Mouse (Mus musculus): ENCODE results near the gene Col6a3. TPM values are rescaled to one million over a fixed set of nuclear protein-coding genes. Genes with fewer than 3 reads are reported as not detected.

Gene Col6a3
- polyA plus RNA-seq, 1 experiment from 2014 or later: 81.8 TPM

- Histone ChIP-seq H3K27ac (no peak overlapping the region), H3K4me3 (no peak overlapping the region), H3K36me3 (no peaks in the 10 kb centered on the region), H3K4me1 (peaks cover 33% of the 10 kb centered on the region), H3K9me3 (no peaks in the 10 kb centered on the region), H3K27me3 (no peaks in the 10 kb centered on the region), H3K4me2 (no peak overlapping the region), H3K9ac (no peak overlapping the region)
- no peak for ATAC-seq (ENCODE audit: borderline replicate concordance, extremely low read depth, low FRiP score, low TSS enrichment)
- 50% methylated on average over 8 of the region's 8 CpGs for WGBS
Observed at GRCm38 (mm10) chr1:90750169-90750568, 93.6 kb downstream of the Col6a3 start.

GRCm38 (mm10) chr1:90748544-90748943, 95.2 kb downstream of the Col6a3 start:
- no peak overlapping the region for H3K4me3 ChIP-seq
- no peaks in the 10 kb centered on the region for H3K9me3 ChIP-seq
- 66% methylated on average over 4 of the region's 4 CpGs for WGBS
- no peaks in the 10 kb centered on the region for H3K27me3 ChIP-seq
- H3K27ac ChIP-seq: no peak overlapping the region
- no peak overlapping the region for H3K4me2 ChIP-seq
- H3K4me1 ChIP-seq: peaks cover 29% of the 10 kb centered on the region
- no peaks in the 10 kb centered on the region for H3K36me3 ChIP-seq
- no peak overlapping the region for H3K9ac ChIP-seq
- ATAC-seq (ENCODE audit: borderline replicate concordance, extremely low read depth, low FRiP score, low TSS enrichment): no peak

- WGBS: 6% methylated on average over 14 of the region's 14 CpGs
- Histone ChIP-seq H3K4me1 (peaks cover 15% of the 10 kb centered on the region), H3K36me3 (no peaks in the 10 kb centered on the region), H3K9me3 (no peaks in the 10 kb centered on the region), H3K9ac (no peak overlapping the region), H3K4me3 (peak overlapping the region; percentile 24), H3K27ac (peak overlapping the region; percentile 24), H3K4me2 (peak overlapping the region; percentile 49), H3K27me3 (no peaks in the 10 kb centered on the region)
- ATAC-seq (ENCODE audit: borderline replicate concordance, extremely low read depth, low FRiP score, low TSS enrichment): peak; percentile 93
Observed at GRCm38 (mm10) chr1:90743941-90744386, 99.8 kb downstream of the Col6a3 start.

GRCm38 (mm10) chr1:90743445-90743844, 100.3 kb downstream of the Col6a3 start:
- H3K27me3 ChIP-seq: no peaks in the 10 kb centered on the region
- no peak overlapping the region for H3K9ac ChIP-seq
- H3K27ac ChIP-seq: peak overlapping the region; percentile 24
- 65% methylated on average over 1 of the region's 1 CpGs for WGBS
- no peak overlapping the region for H3K4me3 ChIP-seq
- H3K9me3 ChIP-seq: no peaks in the 10 kb centered on the region
- peaks cover 15% of the 10 kb centered on the region for H3K4me1 ChIP-seq
- no peak for ATAC-seq (ENCODE audit: borderline replicate concordance, extremely low read depth, low FRiP score, low TSS enrichment)
- no peaks in the 10 kb centered on the region for H3K36me3 ChIP-seq
- H3K4me2 ChIP-seq: no peak overlapping the region

GRCm38 (mm10) chr1:90742641-90743040, 101.1 kb downstream of the Col6a3 start:
- WGBS: 79% methylated on average over 7 of the region's 7 CpGs
- H3K4me1 ChIP-seq: peaks cover 15% of the 10 kb centered on the region
- H3K36me3 ChIP-seq: no peaks in the 10 kb centered on the region
- H3K4me3 ChIP-seq: no peak overlapping the region
- H3K27me3 ChIP-seq: no peaks in the 10 kb centered on the region
- H3K9me3 ChIP-seq: no peaks in the 10 kb centered on the region
- no peak for ATAC-seq (ENCODE audit: borderline replicate concordance, extremely low read depth, low FRiP score, low TSS enrichment)
- no peak overlapping the region for H3K27ac ChIP-seq
- H3K4me2 ChIP-seq: no peak overlapping the region
- no peak overlapping the region for H3K9ac ChIP-seq

- H3K27ac ChIP-seq: no peak overlapping the region
- H3K36me3 ChIP-seq: no peaks in the 10 kb centered on the region
- no peak overlapping the region for H3K9ac ChIP-seq
- ATAC-seq (ENCODE audit: borderline replicate concordance, extremely low read depth, low FRiP score, low TSS enrichment): no peak
- peaks cover 13% of the 10 kb centered on the region for H3K4me1 ChIP-seq
- no peak overlapping the region for H3K4me2 ChIP-seq
- H3K27me3 ChIP-seq: no peaks in the 10 kb centered on the region
- H3K9me3 ChIP-seq: no peaks in the 10 kb centered on the region
- 77% methylated on average over 11 of the region's 11 CpGs for WGBS
- no peak overlapping the region for H3K4me3 ChIP-seq
Observed at GRCm38 (mm10) chr1:90740216-90741170, 103.3 kb downstream of the Col6a3 start.

- H3K4me1 ChIP-seq: peaks cover 16% of the 10 kb centered on the region
- H3K36me3 ChIP-seq: no peaks in the 10 kb centered on the region
- no peaks in the 10 kb centered on the region for H3K27me3 ChIP-seq
- H3K9ac ChIP-seq: no peak overlapping the region
- H3K4me3 ChIP-seq: no peak overlapping the region
- no peak for ATAC-seq (ENCODE audit: borderline replicate concordance, extremely low read depth, low FRiP score, low TSS enrichment)
- H3K9me3 ChIP-seq: no peaks in the 10 kb centered on the region
- H3K4me2 ChIP-seq: no peak overlapping the region
- no peak overlapping the region for H3K27ac ChIP-seq
- WGBS: 88% methylated on average over 2 of the region's 2 CpGs
Observed at GRCm38 (mm10) chr1:90738913-90739312, 104.9 kb downstream of the Col6a3 start.

GRCm38 (mm10) chr1:90729466-90729865, 114.3 kb downstream of the Col6a3 start:
- Histone ChIP-seq H3K27ac (no peak overlapping the region), H3K36me3 (no peaks in the 10 kb centered on the region), H3K4me3 (no peak overlapping the region), H3K4me1 (peaks cover 18% of the 10 kb centered on the region), H3K9me3 (no peaks in the 10 kb centered on the region), H3K4me2 (no peak overlapping the region), H3K27me3 (no peaks in the 10 kb centered on the region), H3K9ac (no peak overlapping the region)
- no peak for ATAC-seq (ENCODE audit: borderline replicate concordance, extremely low read depth, low FRiP score, low TSS enrichment)
- whole genome bisulfite sequencing: 80% methylated on average over 3 of the region's 3 CpGs

- H3K27ac ChIP-seq: 0 out of 2 replicates have a peak overlapping the region, but pooled peaks have one; percentile 34
- H3K4me2 ChIP-seq: no peak overlapping the region
- ATAC-seq (ENCODE audit: borderline replicate concordance, extremely low read depth, low FRiP score, low TSS enrichment): no peak
- H3K9ac ChIP-seq: no peak overlapping the region
- H3K27me3 ChIP-seq: no peaks in the 10 kb centered on the region
- peaks cover 18% of the 10 kb centered on the region for H3K4me1 ChIP-seq
- no peaks in the 10 kb centered on the region for H3K9me3 ChIP-seq
- no peaks in the 10 kb centered on the region for H3K36me3 ChIP-seq
- no peak overlapping the region for H3K4me3 ChIP-seq
Observed at GRCm38 (mm10) chr1:90723754-90724153, 120.0 kb downstream of the Col6a3 start.

- peaks cover 18% of the 10 kb centered on the region for H3K4me1 ChIP-seq
- ATAC-seq (ENCODE audit: borderline replicate concordance, extremely low read depth, low FRiP score, low TSS enrichment): peak; percentile 19; the same call in 1 of the 2 replicates
- H3K4me2 ChIP-seq: no peak overlapping the region
- H3K4me3 ChIP-seq: no peak overlapping the region
- 0 out of 2 replicates have a peak overlapping the region, but pooled peaks have one; percentile 34 for H3K27ac ChIP-seq
- no peaks in the 10 kb centered on the region for H3K36me3 ChIP-seq
- no peaks in the 10 kb centered on the region for H3K9me3 ChIP-seq
- no peak overlapping the region for H3K9ac ChIP-seq
- no peaks in the 10 kb centered on the region for H3K27me3 ChIP-seq
Observed at GRCm38 (mm10) chr1:90723325-90723724, 120.4 kb downstream of the Col6a3 start.

GRCm38 (mm10) chr1:90722021-90722420, 121.8 kb downstream of the Col6a3 start:
- Histone ChIP-seq H3K27ac (no peak overlapping the region), H3K27me3 (no peaks in the 10 kb centered on the region), H3K9me3 (no peaks in the 10 kb centered on the region), H3K4me1 (peaks cover 18% of the 10 kb centered on the region), H3K9ac (no peak overlapping the region), H3K4me3 (no peak overlapping the region), H3K36me3 (no peaks in the 10 kb centered on the region), H3K4me2 (no peak overlapping the region)
- no peak for ATAC-seq (ENCODE audit: borderline replicate concordance, extremely low read depth, low FRiP score, low TSS enrichment)

- H3K27ac ChIP-seq: peak overlapping the region; percentile 84
- no peaks in the 10 kb centered on the region for H3K36me3 ChIP-seq
- no peak overlapping the region for H3K9ac ChIP-seq
- no peaks in the 10 kb centered on the region for H3K27me3 ChIP-seq
- peaks cover 18% of the 10 kb centered on the region for H3K4me1 ChIP-seq
- no peak overlapping the region for H3K4me2 ChIP-seq
- peak; percentile 73 for ATAC-seq (ENCODE audit: borderline replicate concordance, extremely low read depth, low FRiP score, low TSS enrichment)
- H3K4me3 ChIP-seq: no peak overlapping the region
- H3K9me3 ChIP-seq: no peaks in the 10 kb centered on the region
- WGBS: 41% methylated on average over 7 of the region's 7 CpGs
Observed at GRCm38 (mm10) chr1:90720610-90721241, 123.0 kb downstream of the Col6a3 start.

Measured in lung, embryonic 15.5 days (tissue).